Comparison of ENCODE assay signal across 8 mouse cellular contexts in genomic region chr13:13523625-13524584, GRCm38 (mm10).
DNase-seq lines count a peak whose midpoint lies in the region; ATAC-seq and TF ChIP-seq lines count a peak whose summit lies in the region.
"Had no signal": no experiment of that assay in that cellular context is flagged by ENCODE, and none has a peak within 500 bp of the region (broad histone marks: within the 10 kb centered on the region; RNA-seq: fewer than 3 reads in every experiment).

No protein-coding gene starts in this region.

- no peak overlapping the region for H3K4me3 ChIP-seq in hindbrain, postnatal 0 days (ENCODE audit: low read length)
- H3K4me3 ChIP-seq in hindbrain, embryonic 14.5 days (replicated peaks; ENCODE audit: low read length), result no peak overlapping the region

- no peak overlapping the region for H3K4me2 ChIP-seq in hindbrain, postnatal 0 days (ENCODE audit: low read depth, low read length)
- no peak overlapping the region for H3K4me2 ChIP-seq in hindbrain, embryonic 14.5 days (replicated peaks)

- H3K36me3 ChIP-seq in hindbrain, postnatal 0 days (ENCODE audit: insufficient read depth, low read length), result no peaks in the 10 kb centered on the region
- no peaks in the 10 kb centered on the region for H3K36me3 ChIP-seq in hindbrain, embryonic 14.5 days (replicated peaks; ENCODE audit: control insufficient read depth, insufficient read depth)

- H3K27ac ChIP-seq in hindbrain, postnatal 0 days, result no peak overlapping the region
- H3K27ac ChIP-seq in hindbrain, embryonic 14.5 days, result no peak overlapping the region

- H3K9me3 ChIP-seq in hindbrain, postnatal 0 days (ENCODE audit: low read length), result no peaks in the 10 kb centered on the region
- no peaks in the 10 kb centered on the region for H3K9me3 ChIP-seq in hindbrain, embryonic 14.5 days (ENCODE audit: control insufficient read depth, low read length)

- H3K27me3 ChIP-seq in hindbrain, postnatal 0 days (ENCODE audit: insufficient read depth, low read length), result no peaks in the 10 kb centered on the region
- H3K27me3 ChIP-seq in hindbrain, embryonic 14.5 days (ENCODE audit: control insufficient read depth, insufficient read depth, low read length), result no peaks in the 10 kb centered on the region

- peak; percentile 22 for DNase-seq in hindbrain, postnatal 0 days (ENCODE audit: low spot score)
- DNase-seq in hindbrain, embryonic 14.5 days (ENCODE audit: low spot score), result no peak
- DNase-seq in B cell, adult 2 months, result peak; percentile 72 to 73
- peak; percentile 20 for DNase-seq in MEL-GATA-1-ER (ENCODE audit: extremely low read depth, low read depth)
- no peak for DNase-seq in gastrocnemius, postnatal 4 days (ENCODE audit: low spot score in 2 of 2)
- no peak for DNase-seq in cerebellum, adult 18-20 months
- DNase-seq: gastrocnemius, postnatal 10 days had no signal

- peak; percentile 45; the same call in 1 of the 2 replicates for ATAC-seq in hindbrain, postnatal 0 days
- no peak for ATAC-seq in hindbrain, embryonic 14.5 days (ENCODE audit: low FRiP score)
- peak; percentile 65 for ATAC-seq in megakaryocyte progenitor cell, adult 5-6 weeks (replicated peaks; ENCODE audit: poor library complexity)

- no peak overlapping the region for H3K9ac ChIP-seq in hindbrain, postnatal 0 days (replicated peaks; ENCODE audit: low read length)
- no peak overlapping the region for H3K9ac ChIP-seq in hindbrain, embryonic 14.5 days

- TF ChIP-seq CTCF in hindbrain, postnatal 0 days (IDR thresholded peaks at IDR 0.05; ENCODE audit: low read depth), result no peak

- 74% methylated on average over 9 of the region's 9 CpGs for WGBS in hindbrain, postnatal 0 days
- WGBS in hindbrain, embryonic 14.5 days, result 78% methylated on average over 9 of the region's 9 CpGs

- H3K4me1 ChIP-seq in hindbrain, postnatal 0 days (ENCODE audit: insufficient read depth, low read length), result no peaks in the 10 kb centered on the region
- H3K4me1 ChIP-seq in hindbrain, embryonic 14.5 days (replicated peaks; ENCODE audit: control insufficient read depth, insufficient read depth, low read length), result no peaks in the 10 kb centered on the region

Comparison
In these comparisons a context has a peak if more than half of its experiments do, and no peak if none do; other contexts are left out.
1. DNase-seq: peak in hindbrain, postnatal 0 days (single experiment), B cell, adult 2 months (2 of 2) and MEL-GATA-1-ER (single experiment); none in hindbrain, embryonic 14.5 days (single experiment), gastrocnemius, postnatal 4 days (0 of 2) and cerebellum, adult 18-20 months (0 of 2).